ENCODE assay signal across 8 mouse cellular contexts in the genomic region with DNA sequence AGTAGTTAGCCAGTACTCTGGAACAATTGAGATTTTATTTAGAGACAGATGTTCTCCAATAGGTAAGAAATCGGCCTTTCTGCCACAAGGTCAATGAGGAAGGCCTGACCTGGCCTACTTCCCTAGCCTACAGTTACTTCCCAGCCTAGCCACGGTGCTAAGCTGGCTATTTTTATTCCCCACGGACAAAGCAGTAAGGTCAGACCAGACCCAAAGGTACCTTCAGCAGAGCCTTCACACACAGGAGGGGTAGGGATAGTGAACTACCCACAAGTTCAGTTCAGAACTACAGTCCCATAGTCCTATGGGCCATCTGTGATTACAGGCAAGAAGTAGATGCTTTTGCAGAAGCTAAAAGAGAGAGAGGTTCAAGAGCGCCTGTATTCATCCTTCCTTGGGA. TPM values are rescaled to one million over a fixed set of nuclear protein-coding genes. Genes with fewer than 3 reads are reported as not detected.
A peak's percentile ranks its signal among the peaks of the same experiment; 100 is the strongest.
DNase-seq lines count a peak whose midpoint lies in the region; ATAC-seq and TF ChIP-seq lines count a peak whose summit lies in the region.

No protein-coding gene starts in this region.

- peaks cover 52% of the 10 kb centered on the region for H3K36me3 ChIP-seq in lung, embryonic 14.5 days (ENCODE audit: insufficient read depth)
- H3K36me3 ChIP-seq in forebrain, embryonic 16.5 days (ENCODE audit: control insufficient read depth, insufficient read depth), result peaks cover 29% of the 10 kb centered on the region
- H3K36me3 ChIP-seq in intestine, postnatal 0 days (ENCODE audit: control insufficient read depth, insufficient read depth), result peaks cover 30% of the 10 kb centered on the region
- peaks cover 14% of the 10 kb centered on the region for H3K36me3 ChIP-seq in small intestine, adult 2 months (ENCODE audit: control insufficient read depth, insufficient read depth, low read length)

- no peak for ATAC-seq in lung, embryonic 14.5 days (ENCODE audit: insufficient read depth)
- no peak for ATAC-seq in forebrain, embryonic 16.5 days
- ATAC-seq in intestine, postnatal 0 days, result no peak
- no peak for ATAC-seq in megakaryocyte-erythroid progenitor cell, adult 5-6 weeks (replicated peaks; ENCODE audit: low FRiP score, low TSS enrichment, poor library complexity, severe bottlenecking)

- H3K9ac ChIP-seq in lung, embryonic 14.5 days, result peak overlapping the region; percentile 93
- H3K9ac ChIP-seq in forebrain, embryonic 16.5 days (replicated peaks; ENCODE audit: low read depth, low read length), result no peak overlapping the region
- no peak overlapping the region for H3K9ac ChIP-seq in intestine, postnatal 0 days (ENCODE audit: low read depth, low read length)

- H3K4me2 ChIP-seq in lung, embryonic 14.5 days, result peak overlapping the region; percentile 71
- no peak overlapping the region for H3K4me2 ChIP-seq in forebrain, embryonic 16.5 days (ENCODE audit: low read length)
- H3K4me2 ChIP-seq in intestine, postnatal 0 days (replicated peaks; ENCODE audit: low read depth), result no peak overlapping the region

- DNase-seq in lung, embryonic 14.5 days, result no peak
- DNase-seq in lung, postnatal 10 days, result no peak
- DNase-seq in ovary, postnatal 14 days (ENCODE audit: low spot score), result no peak
- DNase-seq in right cerebral cortex, postnatal 14 days, result no peak

- peak overlapping the region; percentile 90 for H3K27ac ChIP-seq in lung, embryonic 14.5 days (ENCODE audit: low read depth)
- H3K27ac ChIP-seq in forebrain, embryonic 16.5 days (ENCODE audit: low read length), result peak overlapping the region; percentile 84
- H3K27ac ChIP-seq in intestine, postnatal 0 days (ENCODE audit: low read depth, low read length), result peak overlapping the region; percentile 54; the same call in 1 of the 2 replicates
- H3K27ac ChIP-seq in small intestine, adult 2 months (ENCODE audit: insufficient read depth, low read depth, low read length), result peak overlapping the region; percentile 70

- no peaks in the 10 kb centered on the region for H3K9me3 ChIP-seq in lung, embryonic 14.5 days (ENCODE audit: low read depth, low read length)
- no peaks in the 10 kb centered on the region for H3K9me3 ChIP-seq in forebrain, embryonic 16.5 days (ENCODE audit: control insufficient read depth, low read length)
- no peaks in the 10 kb centered on the region for H3K9me3 ChIP-seq in intestine, postnatal 0 days (ENCODE audit: control insufficient read depth)

- no peak for TF ChIP-seq POLR2A in small intestine, adult 2 months (IDR thresholded peaks at IDR 0.05; ENCODE audit: low read depth, low read length)

- 0 out of 2 replicates have a peak, but pooled peaks cover 2% of the 10 kb centered on the region for H3K4me1 ChIP-seq in lung, embryonic 14.5 days (ENCODE audit: insufficient read depth)
- peaks cover 25% of the 10 kb centered on the region for H3K4me1 ChIP-seq in forebrain, embryonic 16.5 days (replicated peaks; ENCODE audit: control insufficient read depth, insufficient read depth, low read length)
- 0 out of 2 replicates have a peak, but pooled peaks cover 3% of the 10 kb centered on the region for H3K4me1 ChIP-seq in intestine, postnatal 0 days (replicated peaks; ENCODE audit: control insufficient read depth, insufficient read depth, low read length)
- peaks cover 6% of the 10 kb centered on the region; the same call in 1 of the 2 replicates for H3K4me1 ChIP-seq in small intestine, adult 2 months (ENCODE audit: control insufficient read depth, insufficient read depth, insufficient read length, low read length)

- no peak overlapping the region for H3K4me3 ChIP-seq in lung, embryonic 14.5 days (ENCODE audit: low read depth, low read length)
- no peak overlapping the region for H3K4me3 ChIP-seq in forebrain, embryonic 16.5 days (replicated peaks; ENCODE audit: low read length)
- no peak overlapping the region for H3K4me3 ChIP-seq in intestine, postnatal 0 days (ENCODE audit: low read depth, low read length)
- H3K4me3 ChIP-seq in small intestine, adult 2 months (ENCODE audit: low read depth, low read length), result no peak overlapping the region

- 63% methylated on average over 4 of the region's 4 CpGs for WGBS in lung, embryonic 14.5 days
- WGBS in forebrain, embryonic 16.5 days, result 78% methylated on average over 4 of the region's 4 CpGs
- WGBS in intestine, postnatal 0 days, result 64% methylated on average over 4 of the region's 4 CpGs
- WGBS in small intestine, adult 2 months, result 65% methylated on average over 4 of the region's 4 CpGs

- H3K27me3 ChIP-seq in lung, embryonic 14.5 days (ENCODE audit: insufficient read depth, low read length), result no peaks in the 10 kb centered on the region
- no peaks in the 10 kb centered on the region for H3K27me3 ChIP-seq in forebrain, embryonic 16.5 days (replicated peaks; ENCODE audit: control insufficient read depth, insufficient read depth, low read length)
- no peaks in the 10 kb centered on the region for H3K27me3 ChIP-seq in intestine, postnatal 0 days (replicated peaks; ENCODE audit: control insufficient read depth, insufficient read depth, low read length)
- no peaks in the 10 kb centered on the region for H3K27me3 ChIP-seq in small intestine, adult 2 months (ENCODE audit: control insufficient read depth, insufficient read depth, low read length)

- TF ChIP-seq CTCF in lung, embryonic 14.5 days (IDR thresholded peaks at IDR 0.05; ENCODE audit: low read depth), result no peak
- TF ChIP-seq CTCF in intestine, postnatal 0 days (IDR thresholded peaks at IDR 0.05; ENCODE audit: low read depth), result no peak
- TF ChIP-seq CTCF in small intestine, adult 2 months (IDR thresholded peaks at IDR 0.05; ENCODE audit: extremely low read depth, insufficient read length, insufficient replicate concordance, low read depth, low read length), result no peak

RNA-seq across cellular contexts. Expression of a gene that starts 1.0 kb away (rescaled TPM):
- 27.8 and 31.8 TPM in 2 replicates for polyA plus RNA-seq in lung, embryonic 14.5 days (2014; fragmentation: Nextera tagmentation; extraction: Ambion mirVana)
- polyA plus RNA-seq in forebrain, embryonic 16.5 days (2015; fragmentation: Nextera tagmentation; extraction: Ambion mirVana), result 38.0 and 39.1 TPM in 2 replicates
- 6.2 and 6.6 TPM in 2 replicates for polyA plus RNA-seq in intestine, postnatal 0 days (2015; fragmentation: Nextera tagmentation; extraction: Ambion mirVana)
- polyA plus RNA-seq in small intestine, adult 2 months (2012; rRNA removed), result 5.9 and 8.9 TPM in 2 replicates
- total RNA-seq in megakaryocyte-erythroid progenitor cell, adult 5-6 weeks (2014; fragmentation: Nextera tagmentation), result 44.9 and 52.2 TPM in 2 replicates
- 10.1 and 12.4 TPM in 2 replicates for total RNA-seq in megakaryocyte-erythroid progenitor cell, adult 5-6 weeks (2017)

RNA-seq across cellular contexts. Expression of a gene that starts 21.3 kb away (rescaled TPM):
- polyA plus RNA-seq in lung, embryonic 14.5 days (2014; fragmentation: Nextera tagmentation; extraction: Ambion mirVana), result 334 and 368 TPM in 2 replicates
- polyA plus RNA-seq in forebrain, embryonic 16.5 days (2015; fragmentation: Nextera tagmentation; extraction: Ambion mirVana), result 347 and 373 TPM in 2 replicates
- polyA plus RNA-seq in intestine, postnatal 0 days (2015; fragmentation: Nextera tagmentation; extraction: Ambion mirVana), result 160 and 172 TPM in 2 replicates
- polyA plus RNA-seq in small intestine, adult 2 months (2012; rRNA removed), result 37.2 and 66.7 TPM in 2 replicates
- 181 and 235 TPM in 2 replicates for total RNA-seq in megakaryocyte-erythroid progenitor cell, adult 5-6 weeks (2014; fragmentation: Nextera tagmentation)
- total RNA-seq in megakaryocyte-erythroid progenitor cell, adult 5-6 weeks (2017), result 274 and 277 TPM in 2 replicates

RNA-seq across cellular contexts. Expression of a gene that starts 24.2 kb away (rescaled TPM):
- 2.2 and 2.9 TPM in 2 replicates for polyA plus RNA-seq in lung, embryonic 14.5 days (2014; fragmentation: Nextera tagmentation; extraction: Ambion mirVana)
- polyA plus RNA-seq in forebrain, embryonic 16.5 days (2015; fragmentation: Nextera tagmentation; extraction: Ambion mirVana), result 36.3 and 40.5 TPM in 2 replicates
- 0.55 and 0.67 TPM in 2 replicates for polyA plus RNA-seq in intestine, postnatal 0 days (2015; fragmentation: Nextera tagmentation; extraction: Ambion mirVana)
- 0.04 TPM in 1 of 2 replicates, not detected in the other for polyA plus RNA-seq in small intestine, adult 2 months (2012; rRNA removed)
- not detected in 2 replicates for total RNA-seq in megakaryocyte-erythroid progenitor cell, adult 5-6 weeks (2014; fragmentation: Nextera tagmentation)
- total RNA-seq in megakaryocyte-erythroid progenitor cell, adult 5-6 weeks (2017), result not detected in 2 replicates
